Mouse (Mus musculus): ENCODE data around the gene Trim56.

- TF ChIP-seq POLR2A (IDR thresholded peaks at IDR 0.05; ENCODE audit: extremely low read depth, insufficient read depth, low read length), result no peak
- TF ChIP-seq CTCF (IDR thresholded peaks at IDR 0.05; ENCODE audit: low read depth, low read length), result no peak
These were observed 18.9 kb upstream of the Trim56 start for GRCm38 (mm10) chr5:137134959-137135358.
